Mouse (Mus musculus): Measurements from ENCODE around the gene Pcsk6.

- TF ChIP-seq CTCF (IDR thresholded peaks at IDR 0.05; ENCODE audit: low read depth) (no peak), EP300 (IDR thresholded peaks at IDR 0.05; ENCODE audit: low read depth) (no peak)
Measured at GRCm38 (mm10) chr7:66010518-66010917, 149.0 kb downstream of the Pcsk6 start.

Measured in liver, embryonic 14.5 days (tissue).